Mouse (Mus musculus) adipocyte (in vitro differentiated cells): ENCODE data around the gene Olfr538.
"Not testable (repeated sequence)": the region's sequence is repeated elsewhere in the genome, so short reads cannot be mapped to it uniquely, and the experiment has no call there.

ENCODE experiments used
- DNase-seq: peaks from one replicate; pipeline ENCODE4 v3.0.0-alpha.2; 2016; ENCODE audit warnings: low spot score

Olfr538 gene

GRCm38 (mm10) chr7:140567586-140567985, at the start of gene Olfr538:
Gene Olfr538, plus strand, starts transcription at chr7:140567886.
- DNase-seq, result no peak

- no peak for DNase-seq
These were observed 27.9 kb upstream of the Olfr538 start for GRCm38 (mm10) chr7:140539746-140540145.

GRCm38 (mm10) chr7:140600969-140601368, 33.3 kb downstream of the Olfr538 start, which contains the start of gene Olfr46:
Gene Olfr46, plus strand, starts transcription at chr7:140601269.
- DNase-seq, result not testable (repeated sequence)
